Mouse (Mus musculus): ENCODE measurements around the gene Arfip1. TPM values are rescaled to one million over a fixed set of nuclear protein-coding genes. Genes with fewer than 3 reads are reported as not detected.

Gene Arfip1
- total RNA-seq (2021) (10 to 100 TPM; 14.8 TPM), polyA plus RNA-seq (2012; rRNA removed) (5.6 and 9.8 TPM in 2 replicates)
- long read RNA-seq, transcript Arfip1-201 (8 exons, 2,799 nt), result major isoform, 21 of 35 reads
- long read RNA-seq, transcript Arfip1-203 (9 exons, 1,343 nt), result minor isoform, 6 of 35 reads
- long read RNA-seq, partial matches to known transcripts, result 0 of 35 reads
- long read RNA-seq, other reads (novel, unspliced or antisense), result 7 of 35 reads

DNA sequence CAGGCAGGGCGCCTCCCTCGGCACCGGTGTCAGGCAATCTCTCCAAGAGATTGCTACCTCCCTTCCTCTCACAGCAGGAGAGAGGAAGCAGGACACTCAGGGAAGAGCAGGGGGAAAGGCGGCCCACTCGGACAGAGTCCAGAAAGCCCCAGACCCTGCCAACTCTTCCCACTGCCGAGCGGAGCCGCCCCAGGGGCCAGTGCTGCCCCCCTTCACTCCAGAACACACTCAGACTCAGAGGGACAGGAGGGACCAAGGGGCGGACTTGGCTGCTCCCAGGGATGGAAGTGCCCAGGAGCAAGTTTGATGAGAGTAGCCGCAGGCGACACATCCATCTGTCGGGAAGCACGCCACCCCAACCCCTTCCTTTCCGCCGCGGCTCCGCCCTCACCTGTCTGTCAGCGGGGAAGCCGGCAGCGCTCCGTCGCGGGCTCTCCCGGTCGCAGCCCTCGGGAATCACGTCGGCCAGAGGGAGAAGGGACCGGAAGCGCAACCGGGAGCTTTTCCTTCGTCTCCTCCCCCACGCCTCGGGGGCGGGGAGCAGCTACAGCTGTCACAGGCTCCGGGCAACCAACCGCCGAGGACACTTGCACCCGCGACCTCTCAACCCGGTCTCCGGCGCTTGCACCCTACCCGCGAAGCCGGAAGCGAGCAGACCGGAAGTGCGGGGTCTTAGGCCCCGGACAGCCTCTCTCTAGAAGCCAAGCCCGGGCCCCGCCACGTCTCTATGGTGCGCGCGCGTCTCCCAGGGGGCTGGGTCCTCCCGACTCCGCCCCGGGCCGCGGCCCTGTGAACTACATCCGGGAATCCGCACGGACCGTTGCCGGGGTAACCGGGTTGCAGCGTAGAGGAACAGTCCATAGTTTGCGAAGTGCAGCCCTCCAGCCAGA, at the start of gene Arfip1:
TSS of gene Arfip1 (minus strand) at position 603 of the 890 bp plus-strand sequence.
- Histone ChIP-seq H3K9ac (ENCODE audit: low read depth, low read length) (peak within 1 kb of the TSS; percentile 73), H3K79me2 (replicated peaks; ENCODE audit: control insufficient read depth, insufficient read depth, low read length) (no peaks in the 10 kb centered on the region; the same call in 1 of the 2 replicates), H3K27ac (peak within 1 kb of the TSS; percentile 87), H3K36me3 (ENCODE audit: control insufficient read depth, insufficient read depth, low read length) (peaks cover 8% of the 10 kb centered on the region; the same call in 1 of the 2 replicates), H3K4me1 (ENCODE audit: control insufficient read depth, insufficient read depth, low read length) (peaks cover 2% of the 10 kb centered on the region), H3K4me3 (peak within 1 kb of the TSS; percentile 75), H3K27me3 (ENCODE audit: control insufficient read depth, insufficient read depth, low read length) (no peaks in the 10 kb centered on the region)
- intact Hi-C loops (cut with DNase I), result loop anchor here (10.0 kb wide), 1 partner anchor 993 kb away; the partner anchor contains the start of gene Gatb
- under 1% methylated on average over 69 of the region's 70 CpGs for WGBS
- peak; percentile 97 for DNase-seq
- TF ChIP-seq CTCF (IDR thresholded peaks at IDR 0.05) (no peak), POLR2A (IDR thresholded peaks at IDR 0.05; ENCODE audit: insufficient read depth, low read depth, low read length) (peak; percentile 63; the same call in 1 of the 2 replicates), EP300 (IDR thresholded peaks at IDR 0.05; ENCODE audit: insufficient read depth, low read depth, low read length) (0 out of 2 replicates have a peak, but pooled peaks have one; percentile 11)

DNA sequence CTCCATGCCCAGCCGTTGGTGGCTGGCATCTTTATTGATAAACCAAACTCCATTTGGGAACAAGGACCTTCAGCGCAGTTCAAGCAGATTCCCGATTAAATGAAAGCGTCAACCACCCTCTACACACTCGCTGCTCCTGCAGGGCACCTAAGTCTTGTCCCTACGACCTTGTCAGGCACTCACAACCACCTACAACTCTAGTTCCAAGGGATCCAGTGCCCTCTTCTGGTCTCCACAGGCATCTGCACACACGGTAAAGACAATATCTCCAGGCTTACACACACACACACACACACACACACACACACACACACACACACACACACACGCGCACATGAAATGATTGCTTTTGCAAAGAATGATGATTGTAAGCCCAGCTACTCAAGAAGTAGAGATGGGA, 49.2 kb upstream of the Arfip1 start:
- no peaks in the 10 kb centered on the region for H3K27me3 ChIP-seq (ENCODE audit: control insufficient read depth, insufficient read depth, low read length)
- no peak for DNase-seq
- intact Hi-C loops (cut with DNase I), result no loop called here

GRCm38 (mm10) chr3:84622026-84622425, 39.6 kb upstream of the Arfip1 start:
- Histone ChIP-seq H3K27me3 (ENCODE audit: control insufficient read depth, insufficient read depth, low read length) (no peaks in the 10 kb centered on the region), H3K4me1 (ENCODE audit: control insufficient read depth, insufficient read depth, low read length) (peaks cover 2% of the 10 kb centered on the region; the same call in 1 of the 2 replicates), H3K36me3 (ENCODE audit: control insufficient read depth, insufficient read depth, low read length) (no peaks in the 10 kb centered on the region), H3K4me3 (no peak overlapping the region), H3K9ac (ENCODE audit: low read depth, low read length) (no peak overlapping the region), H3K27ac (no peak overlapping the region), H3K79me2 (replicated peaks; ENCODE audit: control insufficient read depth, insufficient read depth, low read length) (no peaks in the 10 kb centered on the region)
- intact Hi-C loops (cut with DNase I), result no loop called here
- TF ChIP-seq EP300 (IDR thresholded peaks at IDR 0.05; ENCODE audit: insufficient read depth, low read depth, low read length) (no peak), CTCF (IDR thresholded peaks at IDR 0.05) (no peak), POLR2A (IDR thresholded peaks at IDR 0.05; ENCODE audit: insufficient read depth, low read depth, low read length) (no peak)
- no peak for DNase-seq
- WGBS, result 51% methylated on average over 3 of the region's 3 CpGs

More for the DNA sequence above, 49.2 kb upstream of the Arfip1 start:
- no peak overlapping the region for H3K27ac ChIP-seq
- H3K9ac ChIP-seq (ENCODE audit: low read depth, low read length), result no peak overlapping the region
- TF ChIP-seq CTCF (IDR thresholded peaks at IDR 0.05), result no peak
- no peak for TF ChIP-seq POLR2A (IDR thresholded peaks at IDR 0.05; ENCODE audit: insufficient read depth, low read depth, low read length)
- TF ChIP-seq EP300 (IDR thresholded peaks at IDR 0.05; ENCODE audit: insufficient read depth, low read depth, low read length), result no peak
- no peak overlapping the region for H3K4me3 ChIP-seq
- no peaks in the 10 kb centered on the region for H3K79me2 ChIP-seq (replicated peaks; ENCODE audit: control insufficient read depth, insufficient read depth, low read length)
- WGBS, result 95% methylated on average over 9 of the region's 9 CpGs
- no peaks in the 10 kb centered on the region for H3K36me3 ChIP-seq (ENCODE audit: control insufficient read depth, insufficient read depth, low read length)
- no peaks in the 10 kb centered on the region for H3K4me1 ChIP-seq (ENCODE audit: control insufficient read depth, insufficient read depth, low read length)

GRCm38 (mm10) chr3:84619725-84620124, 37.3 kb upstream of the Arfip1 start:
- no peak for TF ChIP-seq POLR2A (IDR thresholded peaks at IDR 0.05; ENCODE audit: insufficient read depth, low read depth, low read length)
- TF ChIP-seq EP300 (IDR thresholded peaks at IDR 0.05; ENCODE audit: insufficient read depth, low read depth, low read length), result no peak
- TF ChIP-seq CTCF (IDR thresholded peaks at IDR 0.05), result no peak
- intact Hi-C loops (cut with DNase I), result loop anchor here (5.0 kb wide), 1 partner anchor 288 kb away; no protein-coding TSS in a partner anchor
- DNase-seq, result no peak
- Histone ChIP-seq H3K9ac (ENCODE audit: low read depth, low read length) (no peak overlapping the region), H3K27ac (no peak overlapping the region), H3K27me3 (ENCODE audit: control insufficient read depth, insufficient read depth, low read length) (no peaks in the 10 kb centered on the region), H3K4me1 (ENCODE audit: control insufficient read depth, insufficient read depth, low read length) (peaks cover 2% of the 10 kb centered on the region; the same call in 1 of the 2 replicates), H3K4me3 (no peak overlapping the region), H3K79me2 (replicated peaks; ENCODE audit: control insufficient read depth, insufficient read depth, low read length) (no peaks in the 10 kb centered on the region), H3K36me3 (ENCODE audit: control insufficient read depth, insufficient read depth, low read length) (no peaks in the 10 kb centered on the region)
- 92% methylated on average over 6 of the region's 6 CpGs for WGBS

- intact Hi-C loops (cut with DNase I), result loop anchor here (5.0 kb wide), 1 partner anchor 288 kb away; no protein-coding TSS in a partner anchor
- Histone ChIP-seq H3K4me1 (ENCODE audit: control insufficient read depth, insufficient read depth, low read length) (no peaks in the 10 kb centered on the region; the same call in 1 of the 2 replicates), H3K36me3 (ENCODE audit: control insufficient read depth, insufficient read depth, low read length) (no peaks in the 10 kb centered on the region), H3K9ac (ENCODE audit: low read depth, low read length) (no peak overlapping the region), H3K79me2 (replicated peaks; ENCODE audit: control insufficient read depth, insufficient read depth, low read length) (no peaks in the 10 kb centered on the region), H3K27me3 (ENCODE audit: control insufficient read depth, insufficient read depth, low read length) (no peaks in the 10 kb centered on the region), H3K4me3 (no peak overlapping the region), H3K27ac (no peak overlapping the region)
- WGBS, result 88% methylated on average over 7 of the region's 7 CpGs
- DNase-seq, result no peak
- no peak for TF ChIP-seq POLR2A (IDR thresholded peaks at IDR 0.05; ENCODE audit: insufficient read depth, low read depth, low read length)
- no peak for TF ChIP-seq CTCF (IDR thresholded peaks at IDR 0.05)
- TF ChIP-seq EP300 (IDR thresholded peaks at IDR 0.05; ENCODE audit: insufficient read depth, low read depth, low read length), result no peak
Observed at GRCm38 (mm10) chr3:84619056-84619455, 36.6 kb upstream of the Arfip1 start.
